Mouse (Mus musculus) liver, embryonic 14.5 days (tissue): ENCODE data around the gene Ppfibp1. TPM values are rescaled to one million over a fixed set of nuclear protein-coding genes. Genes with fewer than 3 reads are reported as not detected.
A peak's percentile ranks its signal among the peaks of the same experiment; 100 is the strongest.

Experiments
- ATAC-seq: fragments of 200-750 bp; cut with Nextera tagmentation; 2 replicates; pipeline ENCODE4 v1.8.0; 2017; ENCODE audit warnings: moderate number of reproducible peaks, mild to moderate bottlenecking, moderate library complexity; ENCODE audit not compliant: insufficient read depth
- DNase-seq, 3 experiments: peaks; one replicate each; pipeline ENCODE4 v3.0.0-alpha.2; 2012 to 2013; ENCODE audit warnings: low read depth in 3 of 3, low spot score in 3 of 3
- H3K27ac ChIP-seq: fragments of 300-500 bp; sonication (generic); 2 replicates; pipeline ENCODE4 v1.5.1; 2014; ENCODE audit warnings: moderate library complexity, mild to moderate bottlenecking, control low read depth, inconsistent platforms
- H3K27me3 ChIP-seq: fragments of 300-500 bp; sonication (generic); 2 replicates; pipeline ENCODE4 v1.6.1; 2014; ENCODE audit warnings: mild to moderate bottlenecking, low read length, moderate library complexity; ENCODE audit not compliant: control insufficient read depth, insufficient read depth
- H3K36me3 ChIP-seq: fragments of 300-500 bp; sonication (generic); replicated peaks from 2 replicates; pipeline ENCODE4 v1.6.1; 2014; ENCODE audit warnings: low read depth; ENCODE audit not compliant: control insufficient read depth, insufficient read depth
- H3K4me1 ChIP-seq, 2 experiments: fragments of 200-500 bp in 1 of 2; fragments of 300-500 bp in 1 of 2; sonication (generic) in 1 of 2; replicated peaks; 2 replicates each; pipeline ENCODE4 v1.6.1; 2012 to 2014; ENCODE audit warnings: antibody characterized with exemption in 1 of 2, inconsistent platforms in 1 of 2, low read length in 1 of 2; ENCODE audit not compliant: control insufficient read depth in 2 of 2, insufficient read depth in 2 of 2
- H3K4me2 ChIP-seq: fragments of 300-500 bp; sonication (generic); 2 replicates; pipeline ENCODE4 v1.6.1; 2014; ENCODE audit warnings: low read depth, mild to moderate bottlenecking, control low read depth, moderate library complexity
- H3K4me3 ChIP-seq, 2 experiments: fragments of 200-500 bp in 1 of 2; fragments of 300-500 bp in 1 of 2; sonication (generic) in 1 of 2; 2 replicates each; pipeline ENCODE4 v1.5.1; 2012 to 2014; ENCODE audit warnings: low read depth in 2 of 2, low read length in 2 of 2, mild to moderate bottlenecking in 2 of 2, control low read depth in 1 of 2, inconsistent platforms in 1 of 2, moderate library complexity in 1 of 2; ENCODE audit not compliant: insufficient read depth in 1 of 2
- H3K9ac ChIP-seq: fragments of 300-500 bp; sonication (generic); replicated peaks from 2 replicates; pipeline ENCODE4 v1.6.1; 2014; ENCODE audit warnings: mild to moderate bottlenecking, control low read depth, moderate library complexity
- H3K9me3 ChIP-seq: fragments of 300-500 bp; sonication (generic); 2 replicates; pipeline ENCODE4 v1.6.1; 2016; ENCODE audit warnings: low read length, mixed read lengths; ENCODE audit not compliant: control insufficient read depth
- CTCF ChIP-seq: IDR thresholded peaks from 2 replicates; pipeline ENCODE4 v1.5.1; 2016; ENCODE audit warnings: antibody characterized with exemption, low read depth, control low read depth
- EP300 ChIP-seq: IDR thresholded peaks from 2 replicates; pipeline ENCODE4 v1.6.1; 2016; ENCODE audit warnings: antibody characterized with exemption, low read depth
- WGBS: fragments of 180-500 bp; shearing (Covaris S2); extraction: QIAGEN DNeasy Blood & Tissue Kit; methylation state at CpG from one replicate; pipeline ENCODE4 v1.1.7; 2014; ENCODE audit not compliant: insufficient replicate concordance; 5-methylcytosine and 5-hydroxymethylcytosine counted together
- polyA plus RNA-seq, 2 experiments: library from polyadenylated mRNA; depleted of rRNA in 1 of 2; stranded (reverse) in 1 of 2; unstranded in 1 of 2; fragments of >200 nt; fragmentation: Nextera tagmentation in 1 of 2; extraction: Ambion mirVana in 1 of 2; gene quantifications; 2 replicates each; pipeline versions ENCODE4 v1.2.1 to v1.2.3; 2012 to 2014

Ppfibp1 gene
- polyA plus RNA-seq, 2 experiments, result 5.2 to 9.1 TPM

GRCm38 (mm10) chr6:147011555-147011954 is 123.3 kb downstream of the Ppfibp1 start:
- no peaks in the 10 kb centered on the region for H3K36me3 ChIP-seq

GRCm38 (mm10) chr6:147011977-147012376 is 123.7 kb downstream of the Ppfibp1 start:
- ATAC-seq (no peak), DNase-seq (no peak)
- Histone ChIP-seq H3K4me2 (no peak overlapping the region), H3K36me3 (no peaks in the 10 kb centered on the region), H3K27me3 (no peaks in the 10 kb centered on the region), H3K9me3 (no peaks in the 10 kb centered on the region), H3K4me1 (no peaks in the 10 kb centered on the region), H3K9ac (no peak overlapping the region), H3K27ac (no peak overlapping the region), H3K4me3 (no peak overlapping the region)
- TF ChIP-seq CTCF (no peak), EP300 (no peak)
- 61% methylated on average over 6 of the region's 6 CpGs for WGBS

More at GRCm38 (mm10) chr6:147011555-147011954, 123.3 kb downstream of the Ppfibp1 start:
- H3K9ac ChIP-seq, result no peak overlapping the region
- H3K9me3 ChIP-seq, result no peaks in the 10 kb centered on the region
- no peak overlapping the region for H3K27ac ChIP-seq
- DNase-seq (no peak), ATAC-seq (no peak)
- H3K27me3 ChIP-seq, result no peaks in the 10 kb centered on the region
- no peaks in the 10 kb centered on the region for H3K4me1 ChIP-seq
- no peak overlapping the region for H3K4me3 ChIP-seq
- TF ChIP-seq CTCF (no peak), EP300 (no peak)
- WGBS, result 57% methylated on average over 6 of the region's 6 CpGs
- H3K4me2 ChIP-seq, result no peak overlapping the region

DNA sequence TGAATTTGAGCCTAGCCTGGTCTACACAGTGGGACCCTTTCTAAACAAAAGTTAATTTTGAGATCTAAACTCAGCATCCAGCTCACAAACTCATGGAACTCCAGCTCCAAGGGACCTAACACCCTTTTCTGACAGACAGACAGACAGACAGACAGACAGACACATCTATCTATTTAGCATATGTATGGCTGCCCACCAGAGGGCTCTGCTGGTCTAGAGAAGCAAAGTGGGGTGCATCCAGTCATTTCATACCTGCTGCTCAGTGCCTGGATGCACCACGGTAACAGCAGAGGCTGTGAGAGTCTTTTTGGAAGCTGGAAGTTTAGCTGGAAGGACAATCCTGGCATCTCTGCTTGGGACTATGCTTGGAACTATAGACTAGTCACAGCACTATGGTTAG is 125.3 kb downstream of the Ppfibp1 start:
- no peaks in the 10 kb centered on the region for H3K36me3 ChIP-seq
- no peaks in the 10 kb centered on the region for H3K9me3 ChIP-seq
- H3K27me3 ChIP-seq, result no peaks in the 10 kb centered on the region
- H3K9ac ChIP-seq, result no peak overlapping the region
- DNase-seq (no peak), ATAC-seq (no peak)
- H3K4me2 ChIP-seq, result no peak overlapping the region
- H3K4me3 ChIP-seq, result no peak overlapping the region
- no peak overlapping the region for H3K27ac ChIP-seq
- no peaks in the 10 kb centered on the region for H3K4me1 ChIP-seq
- WGBS, result 54% methylated on average over 1 of the region's 1 CpGs
- TF ChIP-seq EP300 (no peak), CTCF (0 out of 2 replicates have a peak, but pooled peaks have one; percentile 19)

- no peak for TF ChIP-seq EP300
- TF ChIP-seq CTCF, result no peak
- H3K4me3 ChIP-seq, result no peak overlapping the region
Measured at GRCm38 (mm10) chr6:147017906-147018305, 129.6 kb downstream of the Ppfibp1 start.

DNA sequence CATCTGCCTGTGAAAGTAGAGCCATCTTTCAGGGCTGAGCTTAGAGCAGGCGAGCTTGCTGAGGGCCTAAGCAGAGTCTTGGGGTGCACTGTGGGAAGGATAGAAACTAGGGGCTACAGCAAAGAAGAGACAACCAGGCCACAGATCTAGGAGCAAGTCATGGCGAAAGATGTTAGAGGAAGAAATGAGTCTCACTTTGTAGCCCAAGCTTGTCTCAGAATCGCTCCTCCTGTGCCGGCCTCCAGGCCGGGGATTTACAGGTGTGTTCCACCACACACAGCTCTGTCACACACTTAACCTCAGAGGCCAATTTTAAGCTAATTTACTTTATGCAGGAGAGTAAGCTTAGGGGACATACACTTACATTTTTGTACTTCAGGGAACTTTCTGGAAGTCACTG is 130.1 kb downstream of the Ppfibp1 start:
- TF ChIP-seq CTCF (no peak), EP300 (no peak)
- Histone ChIP-seq H3K4me1 (no peaks in the 10 kb centered on the region), H3K36me3 (no peaks in the 10 kb centered on the region), H3K4me3 (no peak overlapping the region), H3K4me2 (no peak overlapping the region), H3K9me3 (no peaks in the 10 kb centered on the region), H3K27ac (no peak overlapping the region), H3K9ac (no peak overlapping the region), H3K27me3 (no peaks in the 10 kb centered on the region)
- DNase-seq (no peak), ATAC-seq (no peak)
- WGBS, result 73% methylated on average over 5 of the region's 5 CpGs

More at GRCm38 (mm10) chr6:147017906-147018305, 129.6 kb downstream of the Ppfibp1 start:
- ATAC-seq (no peak), DNase-seq (no peak)
- Histone ChIP-seq H3K9ac (no peak overlapping the region), H3K4me2 (no peak overlapping the region), H3K27ac (no peak overlapping the region), H3K36me3 (no peaks in the 10 kb centered on the region), H3K4me1 (no peaks in the 10 kb centered on the region), H3K27me3 (no peaks in the 10 kb centered on the region), H3K9me3 (no peaks in the 10 kb centered on the region)
- 49% methylated on average over 4 of the region's 4 CpGs for WGBS
